Mouse (Mus musculus) cerebellum, postnatal 4 days (tissue): ENCODE data around the gene Vmn1r45.
"Not testable (repeated sequence)": the region's sequence is repeated elsewhere in the genome, so short reads cannot be mapped to it uniquely, and the experiment has no call there.

Experiments used
- DNase-seq, 2 experiments: peaks; one replicate each; pipeline ENCODE4 v3.0.0; 2022; ENCODE audit warnings: low spot score in 2 of 2, mixed read lengths in 1 of 2

Vmn1r45 gene

GRCm38 (mm10) chr6:89940498-89940897 lies at the start of gene Vmn1r45:
Vmn1r45 (minus strand) TSS chr6:89940598.
- DNase-seq: not testable (repeated sequence)

GRCm38 (mm10) chr6:89985989-89986388 lies 45.6 kb upstream of the Vmn1r45 start:
- no peak for DNase-seq

GRCm38 (mm10) chr6:89969013-89969412 lies 28.6 kb upstream of the Vmn1r45 start, which contains the start of gene Vmn1r46:
Vmn1r46 (plus strand) TSS chr6:89969313.
- no peak for DNase-seq

- no peak for DNase-seq
Measured at GRCm38 (mm10) chr6:89966341-89966740, 25.9 kb upstream of the Vmn1r45 start.

GRCm38 (mm10) chr6:89953556-89953955 lies 13.2 kb upstream of the Vmn1r45 start:
- DNase-seq: no peak

- no peak for DNase-seq
Measured at GRCm38 (mm10) chr6:89940926-89941325, 528 bp upstream of the Vmn1r45 start.

GRCm38 (mm10) chr6:89883812-89884211 lies 56.6 kb downstream of the Vmn1r45 start:
- no peak for DNase-seq

GRCm38 (mm10) chr6:89883360-89883759 lies 57.0 kb downstream of the Vmn1r45 start, which contains the start of gene Vmn1r44:
Vmn1r44 (plus strand) TSS chr6:89883660.
- DNase-seq: no peak
